Mouse (Mus musculus): ENCODE results near the gene Cldn18. TPM values are rescaled to one million over a fixed set of nuclear protein-coding genes. Genes with fewer than 3 reads are reported as not detected.

Cldn18 gene
- total RNA-seq (2021): not detected

DNA sequence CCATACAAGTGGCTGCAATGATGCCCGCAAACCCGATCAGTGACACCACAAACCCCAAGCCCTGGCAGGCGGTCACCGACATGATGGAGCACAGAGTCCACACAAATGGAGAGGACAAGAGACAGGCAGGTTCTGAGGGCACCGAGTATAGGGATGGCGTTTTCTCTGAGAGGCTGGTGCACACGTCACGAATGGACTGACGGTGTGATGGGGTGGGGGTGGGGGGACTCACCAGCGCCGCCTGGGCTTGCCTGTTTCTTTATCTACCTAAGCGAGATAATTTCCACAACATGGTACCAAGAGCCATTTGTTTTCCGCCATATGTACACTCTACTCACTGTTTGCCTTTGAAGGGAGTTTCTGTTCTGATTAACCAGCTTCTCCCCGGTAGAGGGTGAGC lies at the start of gene Cldn18:
Gene Cldn18 (minus strand): TSS at position 134 of the 400 bp plus-strand sequence.
- no peak for DNase-seq
- intact Hi-C loops (cut with DNase I): no loop called here

DNA sequence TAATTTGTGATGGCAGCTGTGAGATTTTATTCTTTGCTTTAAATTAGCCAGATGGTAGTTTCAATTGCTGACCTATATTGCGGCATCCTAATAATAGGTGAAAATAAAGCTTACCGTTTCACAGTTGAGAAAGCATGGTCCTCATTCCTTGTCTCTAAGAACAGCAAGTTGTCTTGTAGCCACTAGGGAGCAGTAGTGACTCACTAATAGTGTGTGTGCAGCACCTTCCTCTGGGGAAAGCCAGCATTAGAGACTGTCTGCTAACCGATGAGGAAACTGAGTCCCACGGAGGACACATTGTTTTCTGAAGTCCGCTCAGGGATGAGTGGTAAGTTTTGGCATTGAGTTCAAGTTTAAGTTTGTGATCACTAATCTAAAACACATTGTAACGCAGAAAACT lies 46.5 kb upstream of the Cldn18 start:
- intact Hi-C loops (cut with DNase I): loop anchor here (10.0 kb wide), 1 partner anchor 641 kb away; no protein-coding TSS in a partner anchor
- DNase-seq: peak; percentile 3 to 6

DNA sequence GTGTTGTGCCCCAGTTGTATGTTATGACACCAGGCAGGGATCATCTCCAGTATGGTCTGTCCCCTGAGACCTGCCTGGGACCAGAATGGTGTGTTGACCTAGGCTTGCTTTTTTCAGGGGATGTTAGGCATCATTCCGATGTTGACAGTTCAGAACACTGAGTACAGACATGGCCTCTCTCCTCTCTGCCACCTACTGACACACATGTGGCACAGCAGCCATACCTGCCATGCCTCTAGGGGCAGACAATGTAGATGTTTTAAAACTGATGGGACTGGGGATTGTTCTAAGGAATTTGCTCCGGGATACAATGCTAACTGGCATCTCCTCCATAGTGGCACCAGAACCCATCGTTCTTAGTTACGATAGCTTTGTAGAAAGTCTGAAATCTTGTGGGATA lies 33.2 kb upstream of the Cldn18 start:
- no peak for DNase-seq
- intact Hi-C loops (cut with DNase I): no loop called here

GRCm38 (mm10) chr9:99748279-99748678 lies 31.2 kb upstream of the Cldn18 start:
- no peak for DNase-seq
- intact Hi-C loops (cut with DNase I): no loop called here

GRCm38 (mm10) chr9:99747731-99748130 lies 30.7 kb upstream of the Cldn18 start:
- no peak for DNase-seq
- intact Hi-C loops (cut with DNase I): no loop called here

DNA sequence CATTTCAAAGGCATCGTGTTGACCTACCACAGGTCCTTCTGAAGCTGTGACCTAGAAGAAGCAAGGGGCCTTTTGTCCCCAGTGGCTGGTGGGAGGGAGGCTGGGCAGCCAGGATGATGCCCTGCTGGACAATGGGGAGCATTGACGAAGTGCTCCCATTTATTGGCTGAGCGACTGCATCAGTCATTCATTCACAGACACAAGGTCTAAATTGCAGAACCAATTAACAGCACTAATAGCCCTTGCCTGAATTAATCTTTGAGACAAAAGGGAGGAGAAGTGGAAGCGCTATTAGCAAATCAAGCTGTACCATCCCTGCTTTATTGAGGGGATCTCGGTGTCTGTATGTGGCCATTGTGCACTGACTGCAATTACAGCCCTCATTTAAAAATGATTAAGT lies 27.5 kb upstream of the Cldn18 start:
- intact Hi-C loops (cut with DNase I): no loop called here

DNA sequence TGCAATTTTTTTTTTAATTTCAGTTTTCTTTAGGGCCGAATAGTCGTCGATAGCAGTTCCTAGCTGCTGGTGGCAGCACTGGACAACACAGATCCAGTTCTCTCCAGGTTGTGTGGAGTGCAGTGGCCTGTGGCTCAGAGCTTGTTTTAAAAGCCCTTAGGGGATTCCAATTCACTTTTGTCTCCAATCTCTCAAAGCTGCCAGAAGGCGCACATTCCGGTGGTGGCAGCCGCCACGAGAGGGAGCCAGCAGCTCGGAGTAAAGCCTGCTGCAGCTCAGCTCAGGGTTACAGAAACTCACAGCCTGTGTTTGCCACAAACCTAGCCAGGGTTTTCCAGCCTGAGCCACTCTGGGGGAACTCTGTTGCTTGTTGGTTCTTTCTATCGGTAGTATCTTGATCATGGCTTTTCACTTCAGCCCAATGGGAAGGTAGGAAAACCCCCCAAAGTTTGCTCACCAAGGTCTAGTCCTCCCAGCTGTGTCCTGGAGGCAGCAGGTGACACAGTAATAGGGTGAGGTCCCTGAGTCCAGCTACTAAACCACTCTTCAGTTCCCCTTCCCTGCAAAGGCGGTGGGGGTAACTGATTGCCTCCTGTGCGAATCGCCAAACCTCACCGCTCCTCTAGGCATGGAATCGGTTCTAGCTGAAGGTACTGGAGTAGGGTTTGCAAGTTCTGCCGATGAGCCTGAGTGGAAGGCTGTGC lies 13.0 kb upstream of the Cldn18 start:
- peak; percentile 54 to 67 for DNase-seq
- intact Hi-C loops (cut with DNase I): no loop called here

More for the DNA sequence above, 27.5 kb upstream of the Cldn18 start:
- no peak for DNase-seq

DNA sequence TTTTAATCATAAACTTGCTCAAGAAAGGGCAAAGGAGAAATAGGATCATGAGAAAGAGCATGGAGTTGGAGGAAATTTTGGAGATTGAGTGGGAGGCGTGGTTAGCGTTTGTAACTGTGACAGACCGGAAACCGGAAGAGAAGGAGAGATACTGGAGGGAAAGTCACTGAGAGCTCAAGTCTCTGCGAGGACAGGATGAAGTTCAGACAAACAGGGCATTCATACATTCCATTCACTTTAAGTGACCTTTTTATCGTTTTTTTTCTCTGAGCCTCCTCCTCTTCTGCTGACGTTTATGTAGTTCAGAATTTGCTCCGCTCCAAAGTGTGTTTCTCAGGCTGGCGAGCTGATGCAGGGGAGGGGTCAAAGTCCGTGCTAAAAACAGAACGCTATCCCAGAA lies 10.8 kb upstream of the Cldn18 start:
- intact Hi-C loops (cut with DNase I): no loop called here
- DNase-seq: no peak

GRCm38 (mm10) chr9:99725278-99725677 lies 8.2 kb upstream of the Cldn18 start:
- intact Hi-C loops (cut with DNase I): no loop called here
- DNase-seq: no peak

DNA sequence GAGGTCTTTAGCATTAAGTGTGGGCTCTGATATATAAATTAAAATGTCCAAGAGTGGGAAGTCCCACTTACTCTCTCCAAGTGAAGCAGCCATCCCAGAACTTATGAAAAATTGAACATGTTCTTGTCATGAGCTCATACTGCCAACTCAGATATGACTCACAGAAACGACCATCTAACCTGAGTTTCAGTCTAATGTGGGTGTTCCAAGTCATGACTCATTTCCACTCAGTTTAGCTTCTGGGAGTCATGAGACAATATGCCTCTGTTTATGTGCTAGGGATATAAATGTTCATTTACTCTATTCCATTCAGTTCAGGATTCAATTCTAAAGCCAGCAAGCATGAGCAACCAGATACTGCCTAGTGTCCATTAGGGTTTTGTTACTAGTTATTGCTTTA lies 2.9 kb upstream of the Cldn18 start:
- intact Hi-C loops (cut with DNase I): no loop called here
- DNase-seq: no peak

GRCm38 (mm10) chr9:99710297-99710696 lies 6.8 kb downstream of the Cldn18 start:
- intact Hi-C loops (cut with DNase I): no loop called here

DNA sequence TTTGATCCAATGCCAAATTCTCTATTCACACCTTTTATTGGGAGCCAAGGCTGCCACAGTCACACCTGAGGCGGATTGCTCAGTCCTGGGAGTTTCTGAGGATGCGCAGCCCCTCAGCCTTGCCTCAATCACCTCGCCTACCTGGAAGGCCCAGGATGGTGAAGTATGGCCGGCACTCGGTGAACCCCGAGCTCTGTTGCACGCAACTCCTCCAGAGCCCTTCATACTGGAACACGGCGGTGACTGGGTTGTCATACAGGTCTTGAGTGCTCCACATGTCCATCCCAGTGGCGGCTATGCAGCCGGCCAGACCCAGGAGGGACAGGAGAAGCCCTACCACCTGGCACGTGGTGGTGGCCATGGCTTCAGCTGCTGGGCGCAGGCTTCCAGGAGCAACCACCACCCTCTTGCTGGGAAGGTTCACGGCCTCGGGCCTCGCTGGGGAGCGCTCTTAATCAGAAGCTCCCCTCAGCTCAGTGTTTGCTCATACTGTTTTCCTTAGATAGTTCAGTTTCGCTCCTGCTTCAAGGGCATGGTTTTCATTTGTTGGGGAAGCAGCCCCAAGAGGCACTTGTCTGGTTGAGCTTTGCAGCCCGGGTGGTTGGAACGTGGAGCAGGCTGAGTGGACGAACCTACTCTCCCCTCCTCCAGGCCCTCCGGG lies 7.3 kb downstream of the Cldn18 start:
- intact Hi-C loops (cut with DNase I): no loop called here
- no peak for DNase-seq

More at GRCm38 (mm10) chr9:99710297-99710696, 6.8 kb downstream of the Cldn18 start:
- no peak for DNase-seq

DNA sequence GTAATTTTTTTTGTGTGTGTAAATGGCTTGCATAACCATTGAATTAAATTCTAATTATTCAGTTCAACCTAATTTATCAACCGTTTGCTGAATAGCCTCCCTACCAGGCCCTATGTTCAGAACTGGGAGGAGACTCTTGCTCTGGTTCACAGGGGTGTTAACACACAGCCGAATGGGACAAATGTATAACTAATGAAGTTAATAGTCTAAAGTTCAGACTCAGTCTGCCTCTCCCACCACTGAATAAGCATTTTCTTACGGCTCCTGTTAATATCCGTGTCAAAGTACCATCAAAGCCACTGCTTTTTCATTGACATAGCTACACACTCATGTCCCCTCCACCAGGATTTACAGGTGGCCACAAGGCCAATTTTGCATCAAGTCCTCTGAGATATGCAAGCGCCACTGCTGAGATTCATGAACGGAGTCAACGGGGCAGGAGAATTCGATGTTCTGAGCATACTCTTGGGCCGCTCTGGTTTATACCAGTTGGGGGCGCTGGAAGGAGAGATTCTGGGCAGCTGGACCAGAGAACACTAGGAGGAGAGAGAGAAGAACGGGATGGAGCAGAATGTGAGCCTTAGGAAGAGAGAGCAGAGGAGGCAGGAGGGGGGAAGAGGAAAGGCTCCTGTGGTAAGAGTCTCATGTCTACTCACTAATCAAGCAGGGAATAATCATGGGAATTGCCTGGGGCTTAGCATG lies 9.5 kb downstream of the Cldn18 start:
- intact Hi-C loops (cut with DNase I): no loop called here
- DNase-seq: no peak

GRCm38 (mm10) chr9:99706264-99706663 lies 10.8 kb downstream of the Cldn18 start:
- no peak for DNase-seq
- intact Hi-C loops (cut with DNase I): no loop called here

- DNase-seq: no peak
- intact Hi-C loops (cut with DNase I): no loop called here
Measured at GRCm38 (mm10) chr9:99703711-99704110, 13.4 kb downstream of the Cldn18 start.

DNA sequence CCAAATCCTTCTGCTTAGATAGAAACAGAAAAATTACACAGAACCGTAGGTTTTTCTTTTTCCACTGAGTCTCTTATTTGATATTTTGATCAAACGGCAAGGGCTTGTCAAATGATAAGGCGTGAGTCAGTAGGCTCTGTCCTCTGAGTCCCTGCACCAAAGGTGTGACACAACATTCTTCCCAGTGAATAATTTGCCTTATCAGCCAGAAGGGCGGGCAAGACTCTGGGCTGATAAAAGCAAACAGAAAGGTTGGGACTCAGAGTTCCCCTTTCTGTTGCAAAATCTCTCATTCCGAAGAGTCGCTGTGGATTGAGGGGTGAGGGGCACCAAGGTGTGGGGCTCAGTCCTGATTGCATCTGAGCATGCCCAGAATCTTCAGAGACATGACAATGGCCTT lies 14.9 kb downstream of the Cldn18 start:
- intact Hi-C loops (cut with DNase I): no loop called here
- DNase-seq: no peak

GRCm38 (mm10) chr9:99701187-99701586 lies 15.9 kb downstream of the Cldn18 start:
- intact Hi-C loops (cut with DNase I): no loop called here
- DNase-seq: no peak

- no peak for DNase-seq
- intact Hi-C loops (cut with DNase I): no loop called here
Measured at GRCm38 (mm10) chr9:99699752-99700389, 17.2 kb downstream of the Cldn18 start.

DNA sequence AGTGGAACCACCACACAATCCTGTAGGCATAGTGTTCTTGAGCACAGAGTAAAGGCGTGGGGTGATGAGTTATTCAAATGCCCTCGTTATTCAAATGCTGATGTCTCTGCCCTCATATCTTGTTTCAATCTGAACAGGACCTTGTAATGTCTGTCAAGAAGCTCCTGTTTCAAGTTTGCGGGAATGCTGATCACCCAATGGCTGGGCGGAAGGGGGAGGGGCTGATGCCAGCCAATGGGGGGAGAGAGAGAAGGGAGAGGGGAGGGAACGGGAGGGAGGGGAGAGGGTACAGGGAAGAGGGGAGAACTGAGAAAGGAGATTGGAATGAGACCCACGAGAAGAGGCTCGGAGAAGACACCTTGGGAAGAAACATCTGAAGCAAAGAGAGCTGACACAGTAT lies 22.1 kb downstream of the Cldn18 start:
- DNase-seq: no peak
- intact Hi-C loops (cut with DNase I): no loop called here

GRCm38 (mm10) chr9:99690386-99690785 lies 26.7 kb downstream of the Cldn18 start:
- no peak for DNase-seq
- intact Hi-C loops (cut with DNase I): no loop called here

- intact Hi-C loops (cut with DNase I): no loop called here
- DNase-seq: no peak
Measured at GRCm38 (mm10) chr9:99689796-99690195, 27.3 kb downstream of the Cldn18 start.

Data from heart, postnatal 10 days (tissue).